Mouse (Mus musculus) CD4-positive, CD25-positive, alpha-beta regulatory T cell, adult 4 months (primary cell): ENCODE results near the gene Fpr1. TPM values are rescaled to one million over a fixed set of nuclear protein-coding genes. Genes with fewer than 3 reads are reported as not detected.
"Not testable (repeated sequence)": the region's sequence is repeated elsewhere in the genome, so short reads cannot be mapped to it uniquely, and the experiment has no call there.

Source experiments
- ATAC-seq: one replicate; pipeline ENCODE4 v1.8.0; 2017
- polyA plus RNA-seq, 2 experiments: library from polyadenylated mRNA; unstranded; fragments of 100-300 nt; shearing (Covaris generic); gene quantifications; one replicate each; pipeline ENCODE4 v1.2.1; 2017

Fpr1 gene
- not detected for polyA plus RNA-seq

GRCm38 (mm10) chr17:17883840-17884239 lies at the start of gene Fpr1:
Gene Fpr1, minus strand, starts transcription at chr17:17883940.
- no peak for ATAC-seq

GRCm38 (mm10) chr17:17917782-17918181 lies 34.0 kb upstream of the Fpr1 start:
- ATAC-seq: peak; percentile 46

- peak; percentile 53 for ATAC-seq
These were observed 33.6 kb upstream of the Fpr1 start for GRCm38 (mm10) chr17:17917376-17917775.

GRCm38 (mm10) chr17:17912618-17913017 lies 28.9 kb upstream of the Fpr1 start:
- ATAC-seq: not testable (repeated sequence)

- ATAC-seq: peak; percentile 97
These were observed 26.1 kb upstream of the Fpr1 start for GRCm38 (mm10) chr17:17909636-17910421.

GRCm38 (mm10) chr17:17900768-17901167 lies 17.0 kb upstream of the Fpr1 start:
- ATAC-seq: peak; percentile 70

- peak; percentile 38 for ATAC-seq
These were observed 15.5 kb upstream of the Fpr1 start for GRCm38 (mm10) chr17:17899268-17899667.

GRCm38 (mm10) chr17:17896039-17896438 lies 12.3 kb upstream of the Fpr1 start:
- peak; percentile 63 for ATAC-seq

- ATAC-seq: no peak
These were observed 6.1 kb upstream of the Fpr1 start for GRCm38 (mm10) chr17:17889732-17890425.

GRCm38 (mm10) chr17:17887774-17888248 lies 4.1 kb upstream of the Fpr1 start, which contains the start of the genes Fpr2 and Fpr3:
Gene Fpr2, plus strand, starts transcription at chr17:17887824.
Gene Fpr3, plus strand, starts transcription at chr17:17887852.
- no peak for ATAC-seq

GRCm38 (mm10) chr17:17882672-17883071 lies 1.1 kb downstream of the Fpr1 start:
- no peak for ATAC-seq

- no peak for ATAC-seq
These were observed 4.4 kb downstream of the Fpr1 start for GRCm38 (mm10) chr17:17879347-17879746.

- peak; percentile 56 for ATAC-seq
These were observed 12.0 kb downstream of the Fpr1 start for GRCm38 (mm10) chr17:17871697-17872096.

GRCm38 (mm10) chr17:17870892-17871550 lies 12.7 kb downstream of the Fpr1 start:
- peak; percentile 14 for ATAC-seq

- ATAC-seq: no peak
These were observed 16.8 kb downstream of the Fpr1 start for GRCm38 (mm10) chr17:17866801-17867469.

- ATAC-seq: no peak
These were observed 18.6 kb downstream of the Fpr1 start for GRCm38 (mm10) chr17:17865168-17865567.

- ATAC-seq: no peak
These were observed 21.4 kb downstream of the Fpr1 start for GRCm38 (mm10) chr17:17862360-17862759.

GRCm38 (mm10) chr17:17860110-17860509 lies 23.6 kb downstream of the Fpr1 start:
- peak; percentile 73 for ATAC-seq

- no peak for ATAC-seq
These were observed 26.3 kb downstream of the Fpr1 start for GRCm38 (mm10) chr17:17857446-17857845.

- ATAC-seq: no peak
These were observed 27.1 kb downstream of the Fpr1 start for GRCm38 (mm10) chr17:17856612-17857011.

GRCm38 (mm10) chr17:17855064-17855838 lies 28.5 kb downstream of the Fpr1 start, which contains the start of gene Has1:
Gene Has1, minus strand, starts transcription at chr17:17855205.
- no peak for ATAC-seq
